Mouse (Mus musculus): ENCODE data around the gene Slc39a11. TPM values are rescaled to one million over a fixed set of nuclear protein-coding genes. Genes with fewer than 3 reads are reported as not detected.

Gene Slc39a11
- polyA plus RNA-seq, 1 experiment from 2014 or later, result 32.3 TPM

DNA sequence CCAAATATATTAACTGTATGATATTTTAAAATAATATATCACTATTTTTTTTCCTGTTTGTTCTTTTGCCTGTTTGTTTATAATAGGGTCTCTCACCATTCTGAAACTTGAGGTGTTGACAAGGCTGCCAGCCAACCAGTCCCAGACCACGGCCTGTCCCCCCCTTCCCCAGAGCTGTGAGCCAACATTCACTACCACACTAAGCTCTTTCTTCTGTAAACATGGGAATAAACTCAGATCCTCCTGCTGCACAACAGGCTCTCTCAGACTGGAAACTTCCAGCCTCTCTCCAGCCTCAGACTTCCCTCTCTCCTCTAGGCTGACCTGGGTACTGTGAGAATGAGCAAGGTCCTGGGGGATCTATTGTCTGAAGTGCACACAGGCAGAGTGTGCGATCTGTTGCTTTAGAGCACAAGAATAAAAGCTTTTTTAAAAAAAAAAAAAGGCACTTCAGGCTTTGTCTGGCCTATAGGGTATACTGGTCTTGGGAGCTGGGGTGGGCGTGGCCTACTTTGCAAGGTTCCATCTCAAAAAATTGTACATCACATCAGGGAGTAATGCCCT is 322.3 kb downstream of the Slc39a11 start:
- Histone ChIP-seq H3K27me3 (no peaks in the 10 kb centered on the region), H3K4me1 (peaks cover 23% of the 10 kb centered on the region), H3K36me3 (no peaks in the 10 kb centered on the region), H3K4me3 (no peak overlapping the region), H3K9me3 (replicated peaks) (no peaks in the 10 kb centered on the region), H3K9ac (no peak overlapping the region), H3K27ac (peak overlapping the region; percentile 40; the same call in 1 of the 2 replicates), H3K4me2 (replicated peaks) (no peak overlapping the region)
- no peak for ATAC-seq (ENCODE audit: low FRiP score)
- 45% methylated on average over 3 of the region's 3 CpGs for WGBS

DNA sequence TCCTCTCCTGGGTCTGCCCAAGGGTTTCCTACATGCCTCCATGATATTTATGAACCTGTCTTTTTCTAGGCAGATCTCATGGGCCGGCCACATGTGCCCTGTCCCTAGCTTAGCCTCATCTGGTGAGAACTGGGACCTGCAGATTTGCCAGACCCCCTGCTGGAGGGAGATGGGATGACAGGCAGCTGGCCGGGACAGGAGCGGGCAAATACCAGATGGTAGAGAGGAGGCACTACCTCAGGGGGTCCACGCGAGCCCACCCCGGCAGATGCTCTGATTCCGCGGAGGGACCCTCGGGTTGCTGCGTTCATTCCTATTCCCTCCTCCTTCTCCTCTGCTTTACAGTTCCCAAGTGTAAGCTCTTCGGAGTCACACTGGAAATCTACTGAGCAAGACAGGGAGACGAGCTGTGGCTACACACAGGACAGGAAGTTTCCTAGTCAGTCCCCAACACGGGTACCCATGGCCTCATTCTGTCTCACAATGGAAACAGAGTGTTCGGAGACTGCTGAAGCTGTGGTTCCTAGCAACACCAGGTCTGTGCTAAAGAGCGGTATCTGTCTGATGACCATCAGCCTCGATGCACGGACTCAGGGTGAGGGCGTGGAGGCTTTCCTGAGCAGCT is 323.4 kb downstream of the Slc39a11 start:
- H3K9me3 ChIP-seq (replicated peaks), result no peaks in the 10 kb centered on the region
- no peaks in the 10 kb centered on the region for H3K27me3 ChIP-seq
- H3K27ac ChIP-seq, result peak overlapping the region; percentile 76
- 20% methylated on average over 18 of the region's 18 CpGs for WGBS
- H3K36me3 ChIP-seq, result no peaks in the 10 kb centered on the region
- peaks cover 23% of the 10 kb centered on the region for H3K4me1 ChIP-seq
- ATAC-seq (ENCODE audit: low FRiP score), result peak; percentile 85
- H3K9ac ChIP-seq, result no peak overlapping the region
- peak overlapping the region; percentile 40 for H3K4me2 ChIP-seq (replicated peaks)
- no peak overlapping the region for H3K4me3 ChIP-seq

DNA sequence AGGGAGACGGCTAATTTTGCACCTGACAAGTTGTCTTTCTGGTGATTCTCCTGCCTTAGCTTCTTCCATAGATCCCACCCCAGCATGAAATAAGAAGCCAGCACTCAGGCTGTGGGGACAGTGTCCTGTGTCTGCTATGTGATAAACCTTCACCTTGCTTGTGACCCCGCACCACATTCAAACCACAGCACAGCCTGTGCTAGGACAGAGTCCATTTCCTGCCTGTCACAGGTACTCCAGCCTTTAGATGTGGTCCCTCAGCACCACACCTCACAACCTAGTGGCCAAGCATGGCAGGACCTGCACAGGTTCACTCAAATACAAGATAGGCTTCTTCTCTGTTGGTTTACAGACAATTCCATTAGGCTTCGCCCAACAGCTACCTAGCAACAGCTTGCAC is 328.3 kb downstream of the Slc39a11 start:
- Histone ChIP-seq H3K9me3 (replicated peaks) (peaks cover 5% of the 10 kb centered on the region; the same call in 1 of the 2 replicates), H3K4me3 (no peak overlapping the region), H3K27ac (no peak overlapping the region), H3K4me1 (peaks cover 11% of the 10 kb centered on the region), H3K4me2 (replicated peaks) (no peak overlapping the region), H3K9ac (no peak overlapping the region), H3K36me3 (no peaks in the 10 kb centered on the region), H3K27me3 (no peaks in the 10 kb centered on the region; the same call in 1 of the 2 replicates)
- no peak for ATAC-seq (ENCODE audit: low FRiP score)
- 85% methylated on average over 3 of the region's 3 CpGs for WGBS

DNA sequence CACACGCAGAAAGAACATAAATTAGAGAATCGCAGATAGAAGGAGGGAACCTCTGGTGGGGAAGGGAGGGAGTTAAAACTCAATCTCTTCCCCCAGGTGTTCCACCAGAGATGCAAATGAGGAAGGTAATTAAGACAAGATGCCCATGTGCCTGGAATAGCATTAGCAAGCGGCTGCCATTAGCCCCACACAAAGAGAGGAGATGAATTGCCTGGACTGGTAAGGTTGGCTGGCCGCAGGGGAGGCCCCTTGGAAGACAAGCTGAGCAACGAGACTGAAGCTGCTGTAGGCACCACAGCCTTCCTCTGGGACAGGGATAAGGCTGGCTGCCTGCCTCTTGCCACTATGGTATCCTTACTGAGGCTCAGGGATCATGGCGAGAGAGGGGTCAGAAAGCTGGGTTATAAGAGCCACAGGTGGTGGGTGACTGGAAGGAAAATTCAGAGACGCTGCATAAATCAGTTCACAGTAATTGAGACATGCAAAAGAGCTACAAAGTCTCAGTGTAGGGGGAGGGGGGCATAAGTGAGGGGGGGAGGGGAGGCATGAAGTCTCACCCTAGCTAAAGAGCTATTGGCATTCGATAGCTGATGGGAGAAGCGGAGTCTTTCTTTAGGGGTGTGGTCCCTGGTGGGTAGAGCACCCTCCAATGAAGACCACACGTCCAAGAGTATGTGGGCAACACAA is 340.5 kb downstream of the Slc39a11 start:
- Histone ChIP-seq H3K36me3 (peaks cover 11% of the 10 kb centered on the region; the same call in 1 of the 2 replicates), H3K27ac (peak overlapping the region; percentile 80), H3K4me3 (no peak overlapping the region), H3K27me3 (no peaks in the 10 kb centered on the region), H3K9ac (no peak overlapping the region), H3K4me1 (peaks cover 30% of the 10 kb centered on the region), H3K4me2 (replicated peaks) (no peak overlapping the region), H3K9me3 (replicated peaks) (0 out of 2 replicates have a peak, but pooled peaks cover 5% of the 10 kb centered on the region)
- peak; percentile 55; the same call in 1 of the 2 replicates for ATAC-seq (ENCODE audit: low FRiP score)
- WGBS, result 44% methylated on average over 10 of the region's 10 CpGs

DNA sequence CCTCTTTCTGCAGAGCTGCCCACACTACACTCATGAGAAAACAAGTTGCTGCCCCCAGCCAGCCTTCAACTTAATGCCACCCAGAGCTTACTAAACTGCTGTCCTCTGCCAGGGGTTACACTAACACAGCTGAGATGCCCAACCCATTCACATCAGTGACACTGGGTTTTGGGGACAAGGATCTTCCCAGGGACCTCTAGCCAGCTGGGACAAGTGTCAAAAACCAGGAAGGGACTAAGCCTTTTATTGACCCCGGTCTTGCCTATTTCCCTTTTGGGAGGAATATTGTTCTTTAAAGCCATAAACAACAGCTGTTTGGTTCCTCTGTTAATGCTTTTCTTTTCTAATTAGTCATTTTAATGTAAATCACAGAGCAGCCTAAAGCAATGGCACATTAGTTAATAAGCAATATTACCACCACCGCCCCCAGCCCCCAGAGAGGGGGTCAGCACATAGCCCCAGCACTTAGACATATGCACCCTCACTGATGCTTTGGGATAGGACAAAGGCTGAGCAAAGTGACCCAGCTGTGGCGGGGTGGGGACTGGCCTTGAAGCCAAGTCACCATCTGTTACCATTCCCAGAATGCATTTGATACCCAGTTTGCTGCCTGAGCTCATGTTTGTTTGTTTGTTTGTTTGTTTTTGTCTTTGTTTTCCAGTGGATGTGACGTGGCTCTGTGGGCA is 341.5 kb downstream of the Slc39a11 start:
- H3K9ac ChIP-seq, result no peak overlapping the region
- ATAC-seq (ENCODE audit: low FRiP score), result peak; percentile 84
- 0 out of 2 replicates have a peak, but pooled peaks cover 5% of the 10 kb centered on the region for H3K9me3 ChIP-seq (replicated peaks)
- H3K27me3 ChIP-seq, result no peaks in the 10 kb centered on the region
- H3K27ac ChIP-seq, result peak overlapping the region; percentile 80
- no peak overlapping the region for H3K4me3 ChIP-seq
- no peak overlapping the region for H3K4me2 ChIP-seq (replicated peaks)
- H3K36me3 ChIP-seq, result peaks cover 12% of the 10 kb centered on the region; the same call in 1 of the 2 replicates
- H3K4me1 ChIP-seq, result peaks cover 25% of the 10 kb centered on the region
- 49% methylated on average over 4 of the region's 4 CpGs for WGBS

DNA sequence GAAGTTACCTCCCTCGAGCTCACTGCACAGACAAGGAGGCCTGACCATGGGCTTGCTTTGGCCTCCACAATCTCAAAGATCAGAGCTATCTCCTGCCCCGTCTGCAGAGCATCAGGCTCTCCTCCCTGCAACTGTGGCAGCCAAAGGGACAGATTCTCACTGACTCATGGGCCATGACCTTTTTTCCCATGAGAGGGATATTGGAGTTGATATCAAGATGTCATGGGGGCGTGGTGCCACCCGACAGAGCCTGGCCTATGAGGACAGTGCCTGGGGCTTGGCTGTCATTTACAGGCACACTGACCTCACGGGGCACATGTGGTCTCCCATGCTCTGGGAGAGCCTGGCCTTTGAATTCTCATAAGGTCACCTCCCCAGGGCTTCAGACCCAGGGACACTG is 346.7 kb downstream of the Slc39a11 start:
- no peak overlapping the region for H3K4me2 ChIP-seq (replicated peaks)
- 0 out of 2 replicates have a peak, but pooled peaks cover 5% of the 10 kb centered on the region for H3K9me3 ChIP-seq (replicated peaks)
- H3K9ac ChIP-seq, result no peak overlapping the region
- H3K4me1 ChIP-seq, result peaks cover 27% of the 10 kb centered on the region
- H3K36me3 ChIP-seq, result peaks cover 12% of the 10 kb centered on the region; the same call in 1 of the 2 replicates
- ATAC-seq (ENCODE audit: low FRiP score), result no peak
- WGBS, result 70% methylated on average over 5 of the region's 5 CpGs
- no peak overlapping the region for H3K27ac ChIP-seq
- H3K27me3 ChIP-seq, result no peaks in the 10 kb centered on the region
- no peak overlapping the region for H3K4me3 ChIP-seq

DNA sequence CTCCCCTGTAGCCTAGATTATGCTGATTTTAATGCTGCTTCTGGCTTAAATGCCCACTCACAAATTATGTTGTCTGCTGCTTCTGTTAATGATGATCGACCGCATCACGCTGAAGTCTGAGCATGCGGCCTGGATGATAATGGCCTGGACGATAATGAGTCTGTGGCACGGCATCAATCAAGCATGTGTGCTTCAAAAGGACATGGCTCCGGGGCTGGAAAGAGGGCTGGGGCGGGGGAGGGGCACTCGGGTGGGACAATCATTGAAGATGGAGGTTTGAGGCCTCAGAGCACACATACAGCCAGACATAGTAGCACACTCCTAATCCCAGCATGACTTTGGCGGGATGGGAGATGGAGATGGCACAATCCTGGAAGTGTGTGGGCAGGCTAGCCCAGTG is 350.4 kb downstream of the Slc39a11 start:
- ATAC-seq (ENCODE audit: low FRiP score), result peak; percentile 21
- 38% methylated on average over 10 of the region's 10 CpGs for WGBS

DNA sequence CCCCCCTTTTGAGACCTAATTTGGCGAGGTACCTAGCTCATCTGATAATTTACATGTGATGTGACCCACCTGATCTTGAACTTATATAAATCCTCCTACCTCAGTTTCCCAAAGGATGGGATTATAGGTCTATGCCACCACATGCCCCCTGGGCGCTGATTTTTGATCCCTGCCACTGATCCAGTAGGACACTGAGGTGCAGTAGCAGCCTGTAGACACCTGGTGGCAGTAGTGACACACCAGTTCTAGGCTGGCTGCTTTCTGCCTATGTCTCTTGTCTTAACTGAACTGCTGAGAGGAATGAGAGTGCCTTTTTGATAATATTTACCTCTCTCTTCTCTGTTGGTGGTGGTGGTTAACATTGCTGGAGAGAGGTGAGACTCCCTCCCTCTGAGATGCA is 352.1 kb downstream of the Slc39a11 start:
- no peaks in the 10 kb centered on the region for H3K9me3 ChIP-seq (replicated peaks)
- H3K4me3 ChIP-seq, result no peak overlapping the region
- ATAC-seq (ENCODE audit: low FRiP score), result peak; percentile 24; the same call in 1 of the 2 replicates
- no peak overlapping the region for H3K9ac ChIP-seq
- no peak overlapping the region for H3K27ac ChIP-seq
- H3K27me3 ChIP-seq, result no peaks in the 10 kb centered on the region
- peaks cover 50% of the 10 kb centered on the region for H3K4me1 ChIP-seq
- H3K36me3 ChIP-seq, result no peaks in the 10 kb centered on the region
- H3K4me2 ChIP-seq (replicated peaks), result no peak overlapping the region
- 29% methylated on average over 2 of the region's 2 CpGs for WGBS

More for the DNA sequence above, 350.4 kb downstream of the Slc39a11 start:
- Histone ChIP-seq H3K9me3 (replicated peaks) (no peaks in the 10 kb centered on the region), H3K27me3 (no peaks in the 10 kb centered on the region), H3K36me3 (0 out of 2 replicates have a peak, but pooled peaks cover 2% of the 10 kb centered on the region), H3K9ac (no peak overlapping the region), H3K4me1 (peaks cover 36% of the 10 kb centered on the region), H3K4me2 (replicated peaks) (no peak overlapping the region), H3K4me3 (no peak overlapping the region), H3K27ac (peak overlapping the region; percentile 71)

DNA sequence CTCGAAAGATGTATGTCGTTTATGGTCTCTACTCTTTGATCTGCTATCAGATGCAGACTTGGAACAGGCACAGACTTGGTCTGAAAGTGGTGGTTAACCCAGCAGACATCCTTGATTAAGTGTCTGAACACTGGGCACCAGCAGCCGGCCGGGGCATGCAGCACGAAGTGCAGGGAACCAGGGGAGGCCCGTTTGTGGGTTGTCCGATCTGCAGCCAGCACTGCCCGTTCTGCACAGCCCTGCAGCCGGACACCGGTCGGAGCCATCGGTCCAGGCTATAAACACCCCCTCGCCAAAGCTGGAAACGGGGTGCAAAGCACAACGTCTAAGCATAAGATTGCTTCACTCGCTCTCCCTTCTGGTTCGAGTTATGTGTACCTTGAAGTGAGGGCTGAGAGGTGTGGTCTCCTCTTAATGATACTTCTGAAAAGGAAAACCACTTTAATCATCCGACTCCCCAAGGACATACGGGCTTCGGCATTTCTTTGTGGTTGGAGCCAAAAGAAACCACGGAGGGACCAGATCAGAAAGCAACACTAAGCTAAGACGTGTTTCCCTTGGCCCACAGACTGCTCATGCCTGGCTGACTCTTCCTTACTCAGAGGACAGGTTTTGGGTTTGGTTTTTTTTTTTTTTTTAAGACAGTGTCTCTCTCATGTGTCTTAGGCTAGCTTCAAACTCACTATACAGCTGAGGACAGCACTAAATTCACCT is 352.8 kb downstream of the Slc39a11 start:
- Histone ChIP-seq H3K36me3 (no peaks in the 10 kb centered on the region), H3K27ac (no peak overlapping the region), H3K9me3 (replicated peaks) (no peaks in the 10 kb centered on the region), H3K4me1 (peaks cover 57% of the 10 kb centered on the region), H3K4me2 (replicated peaks) (no peak overlapping the region), H3K27me3 (no peaks in the 10 kb centered on the region), H3K4me3 (no peak overlapping the region), H3K9ac (no peak overlapping the region)
- no peak for ATAC-seq (ENCODE audit: low FRiP score)
- 84% methylated on average over 22 of the region's 22 CpGs for WGBS

DNA sequence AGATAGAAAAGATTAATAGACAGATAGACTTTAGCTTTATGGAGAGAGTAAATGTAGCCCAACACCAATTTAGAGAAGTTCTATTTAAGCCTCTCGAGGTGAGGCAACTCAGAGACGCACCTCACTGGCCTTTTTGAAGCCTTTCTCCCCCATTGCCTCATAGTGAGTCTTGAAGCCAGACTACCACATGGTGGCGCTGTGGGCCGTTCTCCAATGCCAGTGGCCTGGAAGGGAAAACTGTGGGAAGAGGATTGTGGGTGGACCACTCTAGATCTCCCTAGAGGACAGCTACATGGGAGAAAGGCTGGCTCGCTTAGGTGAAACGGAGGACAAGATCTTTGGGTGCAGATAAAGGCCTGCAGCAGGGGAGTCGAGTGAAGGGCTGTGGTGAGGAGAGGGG is 353.7 kb downstream of the Slc39a11 start:
- Histone ChIP-seq H3K4me2 (replicated peaks) (no peak overlapping the region), H3K27me3 (peaks cover under 1% of the 10 kb centered on the region; the same call in 1 of the 2 replicates), H3K4me3 (no peak overlapping the region), H3K36me3 (no peaks in the 10 kb centered on the region), H3K9ac (no peak overlapping the region), H3K4me1 (peaks cover 66% of the 10 kb centered on the region), H3K9me3 (replicated peaks) (no peaks in the 10 kb centered on the region), H3K27ac (no peak overlapping the region)
- ATAC-seq (ENCODE audit: low FRiP score), result no peak
- WGBS, result 31% methylated on average over 7 of the region's 7 CpGs

DNA sequence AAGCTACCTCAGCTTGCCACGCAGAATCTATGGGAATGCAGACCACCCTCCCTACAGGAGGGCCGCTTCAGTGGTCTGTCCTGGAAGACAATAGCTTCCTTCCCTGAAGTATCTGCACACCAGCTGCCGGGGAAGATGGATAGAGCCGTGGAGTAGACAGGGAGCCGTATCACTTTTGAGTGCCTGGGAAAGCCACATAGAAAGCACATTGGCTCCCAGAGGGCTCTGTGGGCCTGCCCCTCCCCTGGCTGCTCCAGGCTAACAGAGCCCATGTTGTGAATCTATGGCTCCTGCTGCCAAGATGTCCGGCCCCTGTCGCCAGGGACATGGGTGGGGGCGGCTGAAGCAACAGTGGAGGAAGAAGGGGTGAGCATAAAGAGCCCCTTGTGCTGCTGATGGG is 355.4 kb downstream of the Slc39a11 start:
- no peak overlapping the region for H3K4me2 ChIP-seq (replicated peaks)
- H3K9ac ChIP-seq, result peak overlapping the region; percentile 24; the same call in 1 of the 2 replicates
- no peaks in the 10 kb centered on the region for H3K9me3 ChIP-seq (replicated peaks)
- ATAC-seq (ENCODE audit: low FRiP score), result peak; percentile 67
- H3K27ac ChIP-seq, result peak overlapping the region; percentile 71
- 3% methylated on average over 8 of the region's 8 CpGs for WGBS
- peaks cover 60% of the 10 kb centered on the region for H3K4me1 ChIP-seq
- H3K4me3 ChIP-seq, result no peak overlapping the region
- peaks cover 5% of the 10 kb centered on the region; the same call in 1 of the 2 replicates for H3K27me3 ChIP-seq
- no peaks in the 10 kb centered on the region for H3K36me3 ChIP-seq

All from hindbrain, embryonic 12.5 days (tissue).